Mouse (Mus musculus) ES-CJ7 (cell line): Measurements from ENCODE around the gene Zfp865.
A peak's percentile ranks its signal among the peaks of the same experiment; 100 is the strongest.
"Not testable (repeated sequence)": the region's sequence is repeated elsewhere in the genome, so short reads cannot be mapped to it uniquely, and the experiment has no call there.

ENCODE experiments used
- DNase-seq: peaks from one replicate; pipeline ENCODE4 v3.0.0; 2011; ENCODE audit warnings: low read depth, low spot score

The Zfp865 gene

GRCm38 (mm10) chr7:5015118-5016001 lies 4.8 kb upstream of the Zfp865 start, which contains the start of gene Gm44973:
Gene Gm44973, plus strand, starts transcription at chr7:5015496.
- peak; percentile 95 for DNase-seq

- DNase-seq: no peak
Measured at GRCm38 (mm10) chr7:5016057-5016456, 4.1 kb upstream of the Zfp865 start.

- peak; percentile 45 for DNase-seq
Measured at GRCm38 (mm10) chr7:5016920-5017319, 3.3 kb upstream of the Zfp865 start.

GRCm38 (mm10) chr7:5017352-5017751 lies 2.8 kb upstream of the Zfp865 start:
- peak; percentile 67 for DNase-seq

GRCm38 (mm10) chr7:5017931-5018330 lies 2.2 kb upstream of the Zfp865 start:
- DNase-seq: no peak

- not testable (repeated sequence) for DNase-seq
Measured at GRCm38 (mm10) chr7:5019576-5019975, 600 bp upstream of the Zfp865 start.

- no peak for DNase-seq
Measured at GRCm38 (mm10) chr7:5020685-5021084, 509 bp downstream of the Zfp865 start.

GRCm38 (mm10) chr7:5021197-5021596 lies 1.0 kb downstream of the Zfp865 start:
- DNase-seq: no peak

GRCm38 (mm10) chr7:5029543-5029942 lies 9.4 kb downstream of the Zfp865 start:
- DNase-seq: no peak

GRCm38 (mm10) chr7:5029946-5030345 lies 9.8 kb downstream of the Zfp865 start:
- DNase-seq: peak; percentile 66

GRCm38 (mm10) chr7:5030554-5031275 lies 10.5 kb downstream of the Zfp865 start:
- DNase-seq: peak; percentile 72

- DNase-seq: no peak
Measured at GRCm38 (mm10) chr7:5031496-5031895, 11.3 kb downstream of the Zfp865 start.

- DNase-seq: no peak
Measured at GRCm38 (mm10) chr7:5033818-5034217, 13.6 kb downstream of the Zfp865 start, which contains the start of gene 4632433K11Rik. Gene 4632433K11Rik, plus strand, starts transcription at chr7:5034118.

GRCm38 (mm10) chr7:5035628-5036027 lies 15.5 kb downstream of the Zfp865 start:
- DNase-seq: no peak

- no peak for DNase-seq
Measured at GRCm38 (mm10) chr7:5036136-5036535, 16.0 kb downstream of the Zfp865 start.

GRCm38 (mm10) chr7:5037026-5037425 lies 16.9 kb downstream of the Zfp865 start:
- DNase-seq: no peak

- no peak for DNase-seq
Measured at GRCm38 (mm10) chr7:5037467-5037866, 17.3 kb downstream of the Zfp865 start.

- DNase-seq: peak; percentile 87
Measured at GRCm38 (mm10) chr7:5038109-5038732, 18.0 kb downstream of the Zfp865 start, which contains the start of gene Zfp784. Gene Zfp784, minus strand, starts transcription at chr7:5038446.

- DNase-seq: no peak
Measured at GRCm38 (mm10) chr7:5038940-5039339, 18.8 kb downstream of the Zfp865 start.

GRCm38 (mm10) chr7:5044981-5045380 lies 24.8 kb downstream of the Zfp865 start:
- no peak for DNase-seq

GRCm38 (mm10) chr7:5046112-5046511 lies 25.9 kb downstream of the Zfp865 start:
- no peak for DNase-seq

GRCm38 (mm10) chr7:5047313-5047712 lies 27.1 kb downstream of the Zfp865 start:
- peak; percentile 58 for DNase-seq
